Mouse (Mus musculus): ENCODE data around the gene Kif5c.

Kif5c gene

DNA sequence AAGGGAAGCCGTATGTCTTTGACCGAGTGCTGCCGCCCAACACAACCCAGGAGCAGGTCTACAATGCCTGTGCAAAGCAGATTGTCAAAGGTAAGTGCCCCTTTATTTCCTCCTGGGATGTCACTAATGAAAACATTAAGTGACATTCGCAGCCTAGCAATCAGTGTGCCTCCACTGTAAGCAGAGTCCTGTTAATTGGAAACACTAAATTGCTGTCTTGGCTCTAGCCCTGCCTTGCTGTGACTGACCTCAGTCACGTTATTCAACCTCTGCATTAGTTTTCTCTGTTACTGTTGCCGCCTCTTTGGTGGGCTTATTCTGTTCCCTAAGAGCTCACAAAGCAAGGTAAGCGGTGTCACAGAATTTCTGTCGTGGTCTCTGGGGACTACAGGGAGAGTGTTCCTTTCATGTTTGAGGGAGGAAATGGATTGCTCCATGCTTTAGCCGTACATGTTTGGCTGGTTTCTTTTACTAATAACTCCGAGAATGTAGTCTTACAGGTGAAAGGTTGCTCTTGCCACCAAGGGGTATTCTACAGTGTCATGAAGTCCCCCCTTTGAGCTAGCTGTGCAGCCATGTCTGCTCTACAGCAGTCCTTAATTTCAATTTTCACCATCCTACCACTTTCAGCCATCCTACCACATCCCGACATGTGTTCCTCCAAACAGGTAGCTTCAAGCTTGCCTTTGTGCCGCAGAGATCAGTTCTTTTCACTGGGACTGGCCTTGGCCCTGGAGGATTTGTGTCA lies 52.8 kb downstream of the Kif5c start:
- DNase-seq (ENCODE audit: low spot score): no peak

DNA sequence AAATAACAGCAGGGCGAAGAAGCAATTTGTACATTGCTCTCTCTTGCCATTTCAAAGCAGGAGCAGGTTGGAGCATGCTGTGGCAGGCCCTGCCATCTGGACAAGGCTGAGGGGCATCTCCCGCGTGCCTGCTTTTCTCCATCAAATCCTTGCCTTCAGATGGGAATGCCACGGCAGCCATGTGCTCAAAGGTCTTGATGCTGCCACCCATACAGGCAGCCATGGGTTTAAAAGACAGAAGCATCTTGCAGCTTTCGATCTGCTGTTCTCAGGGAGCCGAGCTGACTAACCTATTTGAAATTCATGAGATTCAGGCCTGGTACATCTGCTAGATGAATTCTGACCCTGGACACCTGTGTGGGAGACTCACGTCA lies 53.4 kb downstream of the Kif5c start:
- DNase-seq (ENCODE audit: low spot score): peak; percentile 20

DNA sequence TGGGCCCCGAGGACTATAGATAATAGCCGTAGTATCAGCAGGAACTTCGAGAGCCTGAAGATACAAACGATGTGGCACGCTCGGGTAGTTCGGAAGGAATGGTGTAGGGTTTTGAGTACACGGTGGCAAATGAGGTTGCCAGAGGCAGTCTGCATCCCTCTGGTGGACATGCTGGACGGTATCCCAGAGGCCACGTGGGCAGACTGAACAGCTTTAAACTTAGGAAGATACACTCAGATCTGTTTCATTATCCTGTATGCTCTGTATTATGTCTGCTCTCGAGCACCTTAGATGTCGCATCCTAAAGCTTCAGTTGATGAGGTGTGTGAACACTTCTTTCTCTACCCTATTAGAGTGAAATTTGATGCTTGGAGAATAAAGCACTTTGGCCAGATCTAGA lies 56.9 kb downstream of the Kif5c start:
- DNase-seq (ENCODE audit: low spot score): no peak

DNA sequence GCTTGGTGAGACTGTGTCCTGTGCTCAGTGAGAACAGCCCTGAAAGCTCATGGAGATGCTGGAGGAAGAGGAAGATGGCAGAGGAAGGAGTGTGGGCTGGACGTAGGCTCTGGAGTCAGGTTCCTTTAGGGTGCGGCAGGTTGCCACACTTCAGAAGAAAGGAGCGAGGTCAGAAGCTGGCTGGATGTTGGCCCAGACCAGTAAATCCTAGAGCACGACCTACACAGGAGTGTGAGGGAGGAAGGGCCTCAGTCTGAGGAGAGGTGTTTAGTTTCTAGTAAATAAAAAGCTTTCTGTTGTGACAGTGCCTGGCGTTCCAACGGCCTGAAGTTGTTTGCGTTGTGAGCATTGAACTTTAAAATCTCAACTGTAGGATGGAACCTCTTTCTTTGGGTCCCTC lies 59.3 kb downstream of the Kif5c start:
- DNase-seq (ENCODE audit: low spot score): no peak

DNA sequence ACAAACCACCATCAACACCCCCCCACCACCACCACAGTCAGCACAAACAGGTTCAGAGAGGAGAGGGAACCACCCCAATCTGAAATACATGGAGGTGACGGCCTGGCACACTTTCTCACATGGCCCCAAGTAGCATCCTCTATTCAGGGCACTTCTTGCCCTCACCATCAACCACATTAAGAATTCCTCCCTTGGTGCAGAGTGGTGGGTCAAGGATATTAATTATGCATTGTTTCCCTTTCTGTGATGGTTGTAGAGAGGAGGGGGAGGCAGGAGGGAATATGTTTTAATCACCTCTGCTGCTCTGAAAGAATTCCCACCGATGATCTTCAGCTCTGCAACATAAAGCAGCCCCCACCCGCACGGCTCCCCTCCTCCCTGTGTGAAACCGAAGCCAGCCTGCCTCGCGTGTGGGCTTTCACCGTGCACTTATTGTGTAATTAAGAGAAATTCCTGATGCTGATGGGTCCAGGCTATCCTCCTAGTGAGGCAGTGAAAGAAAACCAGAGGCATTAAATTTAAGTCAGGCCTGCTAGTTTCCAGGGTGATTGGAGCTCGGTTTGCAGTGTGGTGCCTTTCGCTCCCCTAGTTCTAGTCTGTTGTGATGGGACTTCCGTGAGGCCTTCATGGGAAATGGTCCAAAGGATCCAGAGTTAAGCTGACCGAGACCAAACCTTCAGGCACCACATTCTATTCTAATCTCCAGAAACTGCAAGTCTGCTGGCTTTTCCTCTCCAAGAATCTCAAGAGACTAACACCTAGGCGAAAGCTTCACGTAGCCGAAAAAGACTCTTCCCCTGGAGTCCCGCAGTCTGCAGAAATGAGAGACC lies 60.3 kb downstream of the Kif5c start:
- no peak for DNase-seq (ENCODE audit: low spot score)

DNA sequence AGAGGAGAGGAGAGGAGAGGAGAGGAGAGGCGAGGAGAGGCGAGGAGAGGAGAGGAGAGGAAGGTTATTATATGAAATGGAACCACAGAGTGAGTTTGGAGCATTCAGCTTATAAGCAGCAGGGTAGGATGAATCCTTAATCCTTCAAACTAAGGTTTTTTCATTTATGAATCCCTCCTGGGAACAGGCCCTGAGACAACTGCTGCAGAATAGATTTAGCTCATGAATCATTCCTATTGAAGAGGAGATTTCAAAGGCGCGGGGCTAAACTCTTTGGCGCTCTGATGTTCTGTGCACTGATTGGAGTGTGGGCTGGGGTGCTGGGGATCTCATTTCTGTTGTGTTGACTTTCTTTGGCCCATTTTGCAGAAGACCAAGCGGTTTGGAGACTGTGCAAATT lies 63.7 kb downstream of the Kif5c start:
- no peak for DNase-seq (ENCODE audit: low spot score)

DNA sequence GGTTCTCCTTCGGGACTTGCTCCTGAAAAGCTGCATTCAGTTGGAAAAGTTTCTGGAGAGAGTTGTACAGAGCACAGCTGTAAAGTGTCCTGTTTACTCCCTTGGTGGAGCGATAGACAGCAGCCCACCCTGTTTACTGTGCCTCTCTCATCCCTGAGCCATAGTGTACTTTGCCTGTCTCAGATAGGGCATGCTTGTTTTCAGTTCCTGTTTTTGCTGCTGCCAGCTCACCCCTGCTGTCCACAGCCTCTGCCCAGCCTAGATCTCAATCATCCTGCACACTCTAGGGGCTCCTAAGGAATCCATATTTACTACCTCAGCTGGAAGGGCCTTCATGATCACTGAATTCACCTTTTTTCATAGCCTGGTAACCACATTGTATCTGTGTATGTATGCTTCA lies 65.7 kb downstream of the Kif5c start:
- DNase-seq (ENCODE audit: low spot score): no peak

DNA sequence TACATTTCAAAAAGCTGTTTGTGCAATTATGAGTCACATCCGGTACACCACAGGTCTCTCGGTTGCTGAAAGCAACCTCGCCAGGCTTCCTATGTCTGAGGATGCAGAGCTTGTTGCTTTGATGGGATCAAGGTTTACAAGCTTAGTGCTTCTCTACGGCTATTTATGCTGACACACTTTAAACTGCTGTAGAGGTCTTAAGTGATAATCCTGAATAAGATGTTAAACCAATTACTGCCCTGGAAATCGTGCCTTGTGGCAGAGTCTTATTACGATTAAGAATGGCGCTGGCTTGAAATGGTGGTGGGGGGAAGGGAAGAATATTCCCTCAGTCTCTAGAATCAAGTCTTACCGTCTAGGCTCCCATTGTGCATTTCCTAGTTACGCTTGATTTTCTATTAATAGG lies 71.3 kb downstream of the Kif5c start:
- DNase-seq (ENCODE audit: low spot score): no peak

DNA sequence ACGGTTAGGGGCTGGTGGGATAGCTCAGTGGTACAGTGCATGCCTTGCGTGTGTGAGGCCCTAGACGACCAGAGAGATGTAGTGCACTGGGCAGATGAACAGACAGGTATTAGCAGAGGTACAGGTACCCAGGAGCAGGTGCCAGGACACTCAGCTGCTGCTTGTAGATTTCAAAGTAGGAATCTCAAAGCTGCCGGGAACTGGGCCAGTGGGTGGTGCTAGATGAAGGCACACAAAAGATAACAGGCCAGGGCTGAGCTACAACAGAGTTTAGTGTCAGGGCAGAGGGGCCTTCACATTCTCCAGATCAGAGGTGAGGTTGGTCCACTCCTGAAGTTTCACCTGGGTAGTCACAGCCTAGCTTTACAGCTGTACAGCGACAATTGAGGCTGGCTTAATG lies 72.3 kb downstream of the Kif5c start:
- no peak for DNase-seq (ENCODE audit: low spot score)

DNA sequence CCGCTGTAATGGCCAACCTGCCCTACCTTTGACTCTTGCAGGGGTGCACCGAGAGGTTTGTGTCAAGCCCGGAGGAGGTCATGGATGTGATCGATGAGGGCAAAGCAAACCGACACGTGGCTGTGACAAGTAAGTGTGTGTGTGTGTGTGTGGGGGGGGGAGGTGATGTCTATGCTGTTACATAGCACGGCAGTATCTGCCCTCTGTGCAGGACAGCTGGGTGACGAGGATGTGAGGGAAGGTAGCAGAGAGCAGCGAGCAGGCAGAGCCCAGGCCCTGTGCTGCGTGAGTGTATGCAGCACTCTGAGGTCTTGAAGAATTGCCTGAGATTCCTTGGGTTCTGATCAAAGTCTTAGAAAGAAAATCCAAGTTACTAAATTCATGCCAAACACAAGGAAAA lies 75.6 kb downstream of the Kif5c start:
- no peak for DNase-seq (ENCODE audit: low spot score)

DNA sequence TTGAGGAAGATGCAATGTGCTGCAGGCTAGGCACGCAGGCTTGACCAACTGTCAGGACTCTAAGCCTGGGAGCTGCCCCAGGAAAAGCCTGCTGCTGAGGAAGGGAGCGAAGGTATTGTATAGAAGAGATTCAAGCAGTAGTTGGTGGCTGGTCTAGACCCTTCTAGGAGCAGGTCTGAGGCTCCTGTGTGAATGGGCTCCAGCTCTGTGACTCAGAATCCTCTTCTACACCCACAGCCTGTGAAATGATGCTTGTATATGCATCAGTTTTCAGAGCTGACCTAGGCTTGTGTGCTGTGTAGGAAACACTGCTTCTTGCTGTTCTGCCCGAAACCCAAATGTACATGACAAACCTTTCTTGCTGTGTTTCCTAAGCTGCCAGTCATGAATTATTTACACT lies 76.4 kb downstream of the Kif5c start:
- no peak for DNase-seq (ENCODE audit: low spot score)

DNA sequence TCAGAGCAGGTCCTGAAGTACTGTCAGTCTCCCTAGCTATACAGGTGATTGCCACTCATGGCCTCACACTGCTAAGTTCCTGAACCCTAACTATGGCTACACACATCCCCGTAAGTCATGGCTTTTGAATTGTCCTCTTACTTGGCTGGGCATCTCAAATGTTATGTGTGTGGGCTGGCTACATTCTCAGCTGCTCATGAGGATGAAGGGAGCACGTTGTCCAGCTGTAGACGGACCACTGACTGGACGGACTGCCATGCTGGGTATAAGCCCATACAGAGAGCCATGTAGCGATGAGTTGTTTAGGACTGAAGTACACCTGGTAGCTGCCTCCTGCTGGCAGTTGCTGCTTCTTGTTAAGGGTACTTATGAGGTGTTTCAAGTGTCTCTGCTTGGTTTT lies 79.8 kb downstream of the Kif5c start:
- no peak for DNase-seq (ENCODE audit: low spot score)

DNA sequence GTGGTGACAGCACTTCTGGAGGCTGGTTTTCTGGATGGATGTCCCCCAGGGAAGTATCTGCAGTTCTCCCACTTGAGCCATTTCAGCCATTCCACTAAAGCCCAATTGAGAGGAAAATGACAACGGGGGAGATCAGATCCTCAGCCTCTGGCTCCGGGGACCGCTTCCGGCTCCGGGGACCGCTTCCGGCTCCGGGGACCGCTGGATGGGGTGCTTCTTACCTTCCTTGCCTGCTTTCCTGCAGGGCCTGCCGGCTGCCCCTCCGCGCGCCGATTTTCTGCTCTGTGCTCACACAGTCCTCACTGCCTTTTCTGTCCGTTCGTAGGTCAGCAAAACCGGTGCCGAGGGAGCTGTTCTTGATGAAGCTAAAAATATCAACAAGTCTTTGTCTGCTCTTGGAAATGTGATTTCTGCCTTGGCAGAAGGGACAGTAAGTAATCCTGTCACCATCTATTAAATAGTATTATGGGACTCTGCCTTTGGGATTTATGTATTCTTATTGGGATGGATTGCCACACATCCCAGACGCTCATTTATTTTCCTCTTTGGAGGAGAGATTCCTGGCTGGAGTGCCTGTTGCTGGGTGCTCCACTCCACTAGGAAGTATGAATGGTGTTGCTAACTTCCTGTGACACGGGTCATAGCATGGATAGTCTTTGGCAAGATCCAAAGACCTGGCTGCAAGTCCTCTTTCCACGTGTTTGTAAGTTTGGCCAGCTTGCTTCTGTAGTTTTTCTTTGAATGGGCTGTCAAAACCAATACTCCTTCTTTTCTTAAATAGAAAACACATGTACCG lies 81.3 kb downstream of the Kif5c start:
- no peak for DNase-seq (ENCODE audit: low spot score)

DNA sequence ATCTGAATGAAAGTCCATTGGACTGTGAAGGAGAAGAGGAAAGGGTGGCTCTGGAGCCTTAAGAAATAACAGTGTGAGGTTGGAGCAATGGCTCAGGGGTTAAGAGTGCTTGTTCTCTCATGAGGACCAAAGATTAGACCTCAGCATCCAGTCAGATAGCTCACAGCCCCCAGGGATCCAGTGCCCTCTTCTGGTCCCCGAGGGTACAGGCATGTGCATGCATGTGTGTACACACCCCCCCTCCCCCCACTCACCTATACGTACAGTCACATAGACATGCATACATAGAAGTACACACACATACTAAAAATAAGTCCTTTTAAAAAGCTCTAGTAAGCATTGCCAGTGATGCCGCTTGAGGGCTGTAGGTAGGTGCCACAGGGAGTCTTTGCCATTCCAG lies 91.1 kb downstream of the Kif5c start:
- no peak for DNase-seq (ENCODE audit: low spot score)

DNA sequence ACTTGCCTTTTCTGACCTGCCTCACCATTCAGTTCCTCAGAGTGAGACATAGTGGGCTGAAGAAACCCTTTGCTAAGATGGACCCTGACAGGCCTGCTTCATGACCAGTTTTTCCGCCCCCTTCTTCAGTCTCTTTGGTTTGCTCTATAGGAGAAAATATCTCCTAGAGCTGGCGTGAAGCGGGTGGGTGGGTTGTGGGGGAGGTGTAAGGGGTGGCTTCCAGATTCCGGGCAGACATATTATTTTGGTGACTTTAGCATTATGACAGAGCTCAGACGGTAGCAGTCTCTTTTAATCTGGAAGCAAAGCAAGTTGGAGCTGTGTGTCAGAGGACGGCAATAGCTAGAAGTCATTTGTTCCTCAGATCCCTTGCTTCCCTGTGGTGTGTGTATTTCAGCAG lies 92.6 kb downstream of the Kif5c start:
- no peak for DNase-seq (ENCODE audit: low spot score)

DNA sequence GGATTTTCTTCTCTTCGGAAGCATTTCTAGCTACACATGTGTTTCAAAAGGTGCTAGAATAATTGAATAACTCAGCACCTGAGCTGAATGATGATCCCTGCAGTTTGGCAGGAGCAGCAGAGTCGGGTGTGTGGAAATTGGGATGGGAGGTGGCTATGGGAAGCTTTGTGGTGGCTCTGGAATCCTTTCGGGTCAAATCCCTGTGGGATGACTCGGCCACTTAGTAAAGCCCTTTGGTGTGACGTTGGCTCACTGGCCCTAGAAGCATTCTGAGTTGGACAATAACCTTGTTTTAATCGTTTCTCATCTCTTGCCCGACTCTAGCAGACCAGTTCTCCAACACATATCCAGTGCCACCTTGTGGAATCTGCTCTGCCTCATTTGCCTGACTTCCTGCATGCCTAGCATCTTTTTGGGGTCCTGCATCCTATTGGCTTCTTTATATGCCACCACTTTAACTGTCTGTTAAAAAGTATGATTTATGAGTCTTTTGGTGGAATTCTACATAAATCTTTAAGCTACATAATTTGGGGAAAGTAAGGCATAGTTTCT lies 93.3 kb downstream of the Kif5c start:
- DNase-seq (ENCODE audit: low spot score): no peak

DNA sequence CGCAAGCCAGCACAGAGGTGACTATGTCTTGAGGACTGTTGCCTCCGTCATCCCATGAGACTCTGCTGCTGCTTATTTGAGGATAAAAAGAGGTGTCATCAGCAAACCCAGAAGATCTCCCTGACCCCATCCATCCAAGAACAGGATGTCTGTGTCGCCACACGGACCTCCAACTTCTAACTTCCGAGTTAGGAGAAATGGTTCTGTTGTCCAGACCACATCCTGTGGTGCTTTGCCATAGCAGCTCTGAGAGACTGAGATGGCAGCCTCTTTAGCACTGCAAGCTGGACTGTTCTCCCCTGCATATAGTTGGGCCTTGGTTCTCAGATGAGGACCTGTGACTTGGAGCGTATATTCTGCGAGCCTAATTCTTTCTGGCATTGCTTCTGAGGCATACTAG lies 97.4 kb downstream of the Kif5c start:
- no peak for DNase-seq (ENCODE audit: low spot score)

DNA sequence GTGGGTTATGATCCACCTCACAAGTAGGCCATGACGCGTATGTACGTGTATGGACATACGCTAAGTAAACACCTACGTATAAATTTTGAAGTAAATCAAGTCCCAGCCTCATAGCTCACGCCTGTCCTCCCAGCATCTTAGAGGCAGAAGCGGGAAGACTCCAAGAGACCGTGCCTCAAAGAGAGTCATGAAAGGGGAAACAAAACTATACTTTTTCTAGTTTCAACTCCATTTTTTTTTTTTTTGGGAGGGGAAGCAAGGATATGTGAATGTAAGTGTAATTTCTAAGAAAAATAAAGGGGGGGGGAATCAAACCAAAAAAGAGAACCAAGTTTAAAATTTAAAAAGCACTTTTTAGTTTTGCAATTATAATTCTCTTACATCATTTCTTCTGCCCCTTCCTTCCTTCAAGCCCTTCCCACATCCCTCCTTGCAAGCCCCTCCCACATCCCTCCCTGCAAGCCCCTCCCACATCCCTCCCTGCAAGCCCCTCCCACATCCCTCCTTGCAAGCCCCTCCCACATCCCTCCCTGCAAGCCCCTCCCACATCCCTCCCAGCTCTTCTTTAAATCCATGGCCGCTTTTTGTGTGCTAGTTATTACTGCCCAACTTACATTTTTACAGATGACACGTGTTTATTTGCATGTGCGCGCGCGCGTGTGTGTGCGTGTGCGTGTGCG lies 98.5 kb downstream of the Kif5c start:
- DNase-seq (ENCODE audit: low spot score): no peak

DNA sequence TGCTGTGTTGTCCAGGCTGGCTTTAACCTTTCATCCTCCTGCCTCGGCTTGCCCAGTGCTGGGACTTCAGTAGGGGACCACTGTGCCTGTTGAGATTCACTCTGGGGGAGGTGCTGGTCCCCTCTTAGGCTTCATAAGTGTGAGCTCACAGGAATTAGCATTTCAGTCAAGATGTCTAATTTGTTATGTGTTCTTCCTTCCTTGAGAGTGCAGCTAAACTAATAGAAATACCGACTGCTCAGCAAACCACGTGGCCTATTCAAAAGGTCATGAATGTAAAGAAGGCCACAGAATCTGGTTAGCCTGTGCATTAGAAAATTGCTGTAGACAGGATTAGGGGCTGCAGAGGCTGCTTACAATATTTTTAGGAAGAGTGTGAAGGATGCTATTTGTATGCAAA lies 99.4 kb downstream of the Kif5c start:
- peak; percentile 36 for DNase-seq (ENCODE audit: low spot score)

DNA sequence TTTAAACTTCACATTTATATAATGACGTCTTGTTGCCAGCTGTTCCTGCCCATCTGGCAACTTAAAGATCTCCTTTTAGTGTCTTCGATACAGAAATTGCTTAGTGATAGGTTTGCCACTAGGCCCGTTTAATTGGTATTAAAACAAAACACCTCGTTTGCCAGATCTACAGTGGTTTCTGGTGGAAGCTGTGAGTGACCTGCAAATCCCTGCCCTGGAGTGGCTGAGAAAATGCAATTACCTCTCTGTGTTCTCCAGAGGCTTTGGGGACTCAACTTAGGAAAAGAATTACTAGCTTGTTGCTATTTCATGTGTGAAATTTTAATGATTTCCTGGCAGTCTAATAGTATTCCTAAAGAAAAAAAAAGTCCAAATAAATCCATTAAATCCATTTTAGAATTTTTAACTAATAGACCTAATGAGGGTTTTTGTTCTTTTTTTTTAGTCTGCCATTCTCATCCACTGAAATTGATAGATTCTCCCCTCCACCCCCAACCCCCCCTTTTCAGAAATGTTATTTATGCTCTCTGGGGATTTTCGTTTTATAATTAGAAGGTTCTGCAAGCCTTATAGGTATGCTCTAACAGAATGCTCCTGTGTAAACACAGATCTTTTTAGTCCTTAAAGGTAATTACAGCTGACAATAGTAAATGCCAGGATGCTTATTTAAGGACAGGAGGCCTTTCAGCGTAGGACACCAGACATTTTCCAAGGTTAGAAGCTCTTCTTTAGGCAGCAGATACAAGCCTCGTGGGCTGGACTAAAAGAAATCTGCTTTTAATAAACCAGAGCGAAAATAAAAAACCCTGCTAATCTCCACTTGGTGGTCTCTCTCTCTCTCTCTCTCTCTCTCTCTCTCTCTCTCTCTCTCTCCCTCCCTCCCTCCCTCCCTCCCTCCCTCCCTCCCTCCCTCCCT lies 100.1 kb downstream of the Kif5c start:
- DNase-seq (ENCODE audit: low spot score): no peak

DNA sequence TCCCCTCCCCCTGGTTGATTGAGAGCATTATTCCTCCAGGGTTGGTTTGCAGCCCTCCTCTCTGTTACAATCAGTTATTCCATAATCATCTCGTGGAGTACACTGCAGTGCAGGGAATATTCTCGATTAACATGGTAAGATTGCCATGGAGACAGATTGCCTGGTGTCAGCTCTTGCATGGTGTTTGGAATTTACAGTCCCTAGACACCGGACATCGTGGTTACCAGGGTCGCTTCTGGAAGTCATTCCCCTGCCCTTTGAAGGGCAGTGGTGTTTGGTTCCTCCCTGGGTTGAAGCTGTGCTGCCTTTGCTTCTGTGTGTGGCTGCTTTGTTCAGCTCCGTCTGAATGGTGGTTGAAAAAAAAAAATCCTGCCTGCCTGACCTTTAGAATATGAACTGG lies 100.8 kb downstream of the Kif5c start:
- peak; percentile 83 for DNase-seq (ENCODE audit: low spot score)
